In genomic region chr2:178643841-178644240, GRCm38 (mm10) we compare ENCODE assay signal across 19 mouse cellular contexts.
"Had no signal": no experiment of that assay in that cellular context is flagged by ENCODE, and none has a peak within 500 bp of the region (broad histone marks: within the 10 kb centered on the region; RNA-seq: fewer than 3 reads in every experiment).

No protein-coding gene starts in this region.

- H3K36me3 ChIP-seq: limb, embryonic 10.5 days; limb, embryonic 13.5 days; liver, embryonic 12.5 days; liver, embryonic 15.5 days; midbrain, embryonic 10.5 days; midbrain, embryonic 13.5 days; neural tube, embryonic 13.5 days had no signal

- H3K9ac ChIP-seq: limb, embryonic 13.5 days; liver, embryonic 12.5 days; liver, embryonic 15.5 days; midbrain, embryonic 13.5 days; neural tube, embryonic 13.5 days had no signal

- H3K4me3 ChIP-seq: layer of hippocampus, adult 2 months; limb, embryonic 10.5 days; limb, embryonic 13.5 days; liver, embryonic 12.5 days; liver, embryonic 15.5 days; megakaryocyte, embryonic 14.5 days; midbrain, embryonic 10.5 days; midbrain, embryonic 13.5 days; myocyte; neural tube, embryonic 13.5 days had no signal

- H3K27ac ChIP-seq: layer of hippocampus, adult 2 months; limb, embryonic 10.5 days; limb, embryonic 13.5 days; liver, embryonic 12.5 days; liver, embryonic 15.5 days; midbrain, embryonic 10.5 days; midbrain, embryonic 13.5 days; neural tube, embryonic 13.5 days had no signal

- ATAC-seq: inflammation-experienced regulatory T-cells, adult 6 months; liver, embryonic 12.5 days; midbrain, embryonic 13.5 days; midbrain, embryonic 16.5 days had no signal

- H3K4me2 ChIP-seq: limb, embryonic 13.5 days; liver, embryonic 12.5 days; liver, embryonic 15.5 days; midbrain, embryonic 13.5 days; neural tube, embryonic 13.5 days had no signal

- H3K9me3 ChIP-seq: limb, embryonic 10.5 days; limb, embryonic 13.5 days; liver, embryonic 12.5 days; liver, embryonic 15.5 days; midbrain, embryonic 10.5 days; midbrain, embryonic 13.5 days; neural tube, embryonic 13.5 days had no signal

- H3K4me1 ChIP-seq: limb, embryonic 10.5 days; limb, embryonic 13.5 days; liver, embryonic 12.5 days; liver, embryonic 15.5 days; megakaryocyte, embryonic 14.5 days had no signal

- DNase-seq: kidney, adult 18-20 months; kidney, adult 9 months; kidney, postnatal 14 days; layer of hippocampus, adult 9-11 months; liver; thymus, adult 18-20 months; thymus, postnatal 36 days had no signal

- H3K27me3 ChIP-seq: limb, embryonic 13.5 days; liver, embryonic 12.5 days; liver, embryonic 15.5 days; megakaryocyte, embryonic 14.5 days; neural tube, embryonic 13.5 days had no signal
